Mouse (Mus musculus): ENCODE measurements at regions not wholly inside any gene's neighbourhood (a gene's known extent, or its start where the extent isn't known, plus 50 kb on each side); places are given as distances from the start of the nearest gene placed in this dataset.

GRCm38 (mm10) chrX:99291423-99291963, 155.6 kb downstream of the Efnb1 start:
- ATAC-seq (ENCODE audit: low read depth) = peak; percentile 30; the same call in 1 of the 2 replicates
- Histone ChIP-seq H3K9ac (ENCODE audit: low read depth, low read length) (no peak overlapping the region), H3K27me3 (ENCODE audit: control insufficient read depth, insufficient read depth, low read depth, low read length) (no peaks in the 10 kb centered on the region; the same call in 1 of the 2 replicates), H3K27ac (ENCODE audit: low read length) (no peak overlapping the region), H3K36me3 (ENCODE audit: control insufficient read depth, insufficient read depth) (no peaks in the 10 kb centered on the region), H3K4me2 (ENCODE audit: low read depth, low read length) (no peak overlapping the region), H3K9me3 (replicated peaks; ENCODE audit: control insufficient read depth, low read length) (no peaks in the 10 kb centered on the region), H3K4me3 (ENCODE audit: low read depth, low read length) (no peak overlapping the region), H3K4me1 (ENCODE audit: control insufficient read depth, low read depth, low read length) (no peaks in the 10 kb centered on the region)
- 32% methylated on average over 8 of the region's 10 CpGs for WGBS (ENCODE audit: insufficient replicate concordance)

GRCm38 (mm10) chrX:99287988-99288387, 152.1 kb downstream of the Efnb1 start:
- H3K4me1 ChIP-seq (ENCODE audit: control insufficient read depth, low read depth, low read length) = no peaks in the 10 kb centered on the region

GRCm38 (mm10) chrX:99286876-99287275, 150.9 kb downstream of the Efnb1 start:
- Histone ChIP-seq H3K4me1 (ENCODE audit: control insufficient read depth, low read depth, low read length) (no peaks in the 10 kb centered on the region), H3K36me3 (ENCODE audit: control insufficient read depth, insufficient read depth) (no peaks in the 10 kb centered on the region), H3K9me3 (replicated peaks; ENCODE audit: control insufficient read depth, low read length) (no peaks in the 10 kb centered on the region), H3K4me3 (ENCODE audit: low read depth, low read length) (no peak overlapping the region), H3K27me3 (ENCODE audit: control insufficient read depth, insufficient read depth, low read depth, low read length) (no peaks in the 10 kb centered on the region; the same call in none of the 2 replicates), H3K27ac (ENCODE audit: low read length) (no peak overlapping the region), H3K4me2 (ENCODE audit: low read depth, low read length) (no peak overlapping the region), H3K9ac (ENCODE audit: low read depth, low read length) (no peak overlapping the region)
- 46% methylated on average over 2 of the region's 2 CpGs for WGBS (ENCODE audit: insufficient replicate concordance)
- ATAC-seq (ENCODE audit: low read depth) = no peak

More at GRCm38 (mm10) chrX:99287988-99288387, 152.1 kb downstream of the Efnb1 start:
- no peak overlapping the region for H3K4me2 ChIP-seq (ENCODE audit: low read depth, low read length)
- WGBS (ENCODE audit: insufficient replicate concordance) = 68% methylated on average over 4 of the region's 4 CpGs
- no peaks in the 10 kb centered on the region; the same call in none of the 2 replicates for H3K27me3 ChIP-seq (ENCODE audit: control insufficient read depth, insufficient read depth, low read depth, low read length)
- no peak for ATAC-seq (ENCODE audit: low read depth)
- no peak overlapping the region for H3K9ac ChIP-seq (ENCODE audit: low read depth, low read length)
- H3K4me3 ChIP-seq (ENCODE audit: low read depth, low read length) = no peak overlapping the region
- H3K9me3 ChIP-seq (replicated peaks; ENCODE audit: control insufficient read depth, low read length) = no peaks in the 10 kb centered on the region
- H3K36me3 ChIP-seq (ENCODE audit: control insufficient read depth, insufficient read depth) = no peaks in the 10 kb centered on the region
- H3K27ac ChIP-seq (ENCODE audit: low read length) = no peak overlapping the region

GRCm38 (mm10) chrX:99285611-99286010, 149.7 kb downstream of the Efnb1 start:
- ATAC-seq (ENCODE audit: low read depth) = no peak
- 48% methylated on average over 9 of the region's 9 CpGs for WGBS (ENCODE audit: insufficient replicate concordance)
- H3K9ac ChIP-seq (ENCODE audit: low read depth, low read length) = no peak overlapping the region
- H3K4me1 ChIP-seq (ENCODE audit: control insufficient read depth, low read depth, low read length) = no peaks in the 10 kb centered on the region
- H3K36me3 ChIP-seq (ENCODE audit: control insufficient read depth, insufficient read depth) = no peaks in the 10 kb centered on the region
- no peak overlapping the region for H3K4me3 ChIP-seq (ENCODE audit: low read depth, low read length)
- H3K27me3 ChIP-seq (ENCODE audit: control insufficient read depth, insufficient read depth, low read depth, low read length) = no peaks in the 10 kb centered on the region; the same call in 1 of the 2 replicates
- no peak overlapping the region for H3K27ac ChIP-seq (ENCODE audit: low read length)
- no peaks in the 10 kb centered on the region for H3K9me3 ChIP-seq (replicated peaks; ENCODE audit: control insufficient read depth, low read length)
- no peak overlapping the region for H3K4me2 ChIP-seq (ENCODE audit: low read depth, low read length)

GRCm38 (mm10) chrX:99280991-99281390, 145.1 kb downstream of the Efnb1 start:
- Histone ChIP-seq H3K9me3 (replicated peaks; ENCODE audit: control insufficient read depth, low read length) (no peaks in the 10 kb centered on the region), H3K27me3 (ENCODE audit: control insufficient read depth, insufficient read depth, low read depth, low read length) (peaks cover 2% of the 10 kb centered on the region), H3K4me3 (ENCODE audit: low read depth, low read length) (no peak overlapping the region), H3K4me2 (ENCODE audit: low read depth, low read length) (no peak overlapping the region), H3K36me3 (ENCODE audit: control insufficient read depth, insufficient read depth) (no peaks in the 10 kb centered on the region), H3K9ac (ENCODE audit: low read depth, low read length) (no peak overlapping the region), H3K27ac (ENCODE audit: low read length) (no peak overlapping the region), H3K4me1 (ENCODE audit: control insufficient read depth, low read depth, low read length) (no peaks in the 10 kb centered on the region)
- 56% methylated on average over 5 of the region's 5 CpGs for WGBS (ENCODE audit: insufficient replicate concordance)
- no peak for ATAC-seq (ENCODE audit: low read depth)

- ATAC-seq (ENCODE audit: low read depth) = no peak
- WGBS (ENCODE audit: insufficient replicate concordance) = 54% methylated on average over 5 of the region's 5 CpGs
- no peak overlapping the region for H3K4me2 ChIP-seq (ENCODE audit: low read depth, low read length)
- H3K4me3 ChIP-seq (ENCODE audit: low read depth, low read length) = no peak overlapping the region
- H3K27ac ChIP-seq (ENCODE audit: low read length) = no peak overlapping the region
- H3K9me3 ChIP-seq (replicated peaks; ENCODE audit: control insufficient read depth, low read length) = no peaks in the 10 kb centered on the region
- H3K9ac ChIP-seq (ENCODE audit: low read depth, low read length) = no peak overlapping the region
- no peaks in the 10 kb centered on the region for H3K36me3 ChIP-seq (ENCODE audit: control insufficient read depth, insufficient read depth)
- H3K4me1 ChIP-seq (ENCODE audit: control insufficient read depth, low read depth, low read length) = no peaks in the 10 kb centered on the region
- H3K27me3 ChIP-seq (ENCODE audit: control insufficient read depth, insufficient read depth, low read depth, low read length) = peaks cover 2% of the 10 kb centered on the region
These were observed 144.6 kb downstream of the Efnb1 start for GRCm38 (mm10) chrX:99280543-99280942.

GRCm38 (mm10) chrX:99275536-99275935, 139.6 kb downstream of the Efnb1 start:
- Histone ChIP-seq H3K36me3 (ENCODE audit: control insufficient read depth, insufficient read depth) (no peaks in the 10 kb centered on the region), H3K9ac (ENCODE audit: low read depth, low read length) (no peak overlapping the region), H3K4me2 (ENCODE audit: low read depth, low read length) (no peak overlapping the region), H3K27ac (ENCODE audit: low read length) (no peak overlapping the region), H3K27me3 (ENCODE audit: control insufficient read depth, insufficient read depth, low read depth, low read length) (peaks cover 2% of the 10 kb centered on the region; the same call in 1 of the 2 replicates), H3K4me1 (ENCODE audit: control insufficient read depth, low read depth, low read length) (no peaks in the 10 kb centered on the region), H3K9me3 (replicated peaks; ENCODE audit: control insufficient read depth, low read length) (no peaks in the 10 kb centered on the region), H3K4me3 (ENCODE audit: low read depth, low read length) (no peak overlapping the region)
- no peak for ATAC-seq (ENCODE audit: low read depth)
- 62% methylated on average over 5 of the region's 5 CpGs for WGBS (ENCODE audit: insufficient replicate concordance)

GRCm38 (mm10) chrX:99271908-99272307, 136.0 kb downstream of the Efnb1 start:
- Histone ChIP-seq H3K9ac (ENCODE audit: low read depth, low read length) (no peak overlapping the region), H3K4me1 (ENCODE audit: control insufficient read depth, low read depth, low read length) (no peaks in the 10 kb centered on the region), H3K27me3 (ENCODE audit: control insufficient read depth, insufficient read depth, low read depth, low read length) (no peaks in the 10 kb centered on the region; the same call in 1 of the 2 replicates), H3K27ac (ENCODE audit: low read length) (no peak overlapping the region), H3K9me3 (replicated peaks; ENCODE audit: control insufficient read depth, low read length) (no peaks in the 10 kb centered on the region), H3K4me3 (ENCODE audit: low read depth, low read length) (no peak overlapping the region), H3K36me3 (ENCODE audit: control insufficient read depth, insufficient read depth) (no peaks in the 10 kb centered on the region), H3K4me2 (ENCODE audit: low read depth, low read length) (no peak overlapping the region)
- ATAC-seq (ENCODE audit: low read depth) = no peak
- WGBS (ENCODE audit: insufficient replicate concordance) = 67% methylated on average over 3 of the region's 3 CpGs

- no peak overlapping the region for H3K4me3 ChIP-seq (ENCODE audit: low read depth, low read length)
- H3K36me3 ChIP-seq (ENCODE audit: control insufficient read depth, insufficient read depth) = no peaks in the 10 kb centered on the region
- H3K27me3 ChIP-seq (ENCODE audit: control insufficient read depth, insufficient read depth, low read depth, low read length) = peaks cover 2% of the 10 kb centered on the region; the same call in 1 of the 2 replicates
- H3K27ac ChIP-seq (ENCODE audit: low read length) = no peak overlapping the region
- no peak overlapping the region for H3K9ac ChIP-seq (ENCODE audit: low read depth, low read length)
- no peaks in the 10 kb centered on the region for H3K4me1 ChIP-seq (ENCODE audit: control insufficient read depth, low read depth, low read length)
- no peak for ATAC-seq (ENCODE audit: low read depth)
- no peaks in the 10 kb centered on the region for H3K9me3 ChIP-seq (replicated peaks; ENCODE audit: control insufficient read depth, low read length)
- WGBS (ENCODE audit: insufficient replicate concordance) = 57% methylated on average over 5 of the region's 5 CpGs
- no peak overlapping the region for H3K4me2 ChIP-seq (ENCODE audit: low read depth, low read length)
These were observed 113.2 kb downstream of the Efnb1 start for GRCm38 (mm10) chrX:99249038-99249607.
